Mouse (Mus musculus): ENCODE data around the gene Vtn.

DNA sequence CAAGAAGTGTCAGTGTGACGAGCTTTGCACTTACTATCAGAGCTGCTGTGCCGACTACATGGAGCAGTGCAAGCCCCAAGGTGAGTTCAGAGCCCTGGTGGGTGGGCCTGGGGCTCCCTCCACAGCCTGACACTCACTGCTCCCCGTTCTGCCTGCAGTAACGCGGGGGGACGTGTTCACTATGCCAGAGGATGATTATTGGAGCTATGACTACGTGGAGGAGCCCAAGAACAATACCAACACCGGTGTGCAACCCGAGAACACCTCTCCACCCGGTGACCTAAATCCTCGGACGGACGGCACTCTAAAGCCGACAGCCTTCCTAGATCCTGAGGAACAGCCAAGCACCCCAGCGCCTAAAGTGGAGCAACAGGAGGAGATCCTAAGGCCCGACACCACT lies 652 bp downstream of the Vtn start:
- TF ChIP-seq CTCF (IDR thresholded peaks at IDR 0.05; ENCODE audit: low read depth, low read length) (no peak), POLR2A (IDR thresholded peaks at IDR 0.05; ENCODE audit: insufficient read depth, low read length) (no peak), EP300 (IDR thresholded peaks at IDR 0.05; ENCODE audit: insufficient read depth, low read depth, low read length) (no peak)
